Mouse (Mus musculus): Measurements from ENCODE around the gene 1700025G04Rik. TPM values are rescaled to one million over a fixed set of nuclear protein-coding genes. Genes with fewer than 3 reads are reported as not detected.

1700025G04Rik gene
- polyA plus RNA-seq, 2 experiments: 1.2 to 2.1 TPM

- DNase-seq (ENCODE audit: low read depth in 3 of 3, low spot score in 3 of 3) (no peak), ATAC-seq (ENCODE audit: insufficient read depth) (no peak)
- Histone ChIP-seq H3K4me3 (ENCODE audit: insufficient read depth in 1 of 2, low read depth in 2 of 2, low read length in 2 of 2) (no peak overlapping the region), H3K9ac (replicated peaks) (no peak overlapping the region), H3K4me1 (replicated peaks; ENCODE audit: control insufficient read depth in 2 of 2, insufficient read depth in 2 of 2, low read length in 1 of 2) (no peaks in the 10 kb centered on the region), H3K36me3 (replicated peaks; ENCODE audit: control insufficient read depth, insufficient read depth, low read depth) (no peaks in the 10 kb centered on the region), H3K4me2 (ENCODE audit: low read depth) (no peak overlapping the region), H3K27me3 (ENCODE audit: control insufficient read depth, insufficient read depth, low read length) (no peaks in the 10 kb centered on the region), H3K27ac (no peak overlapping the region), H3K9me3 (ENCODE audit: control insufficient read depth, low read length) (no peaks in the 10 kb centered on the region)
- 69% methylated on average over 8 of the region's 8 CpGs for WGBS (ENCODE audit: insufficient replicate concordance)
- no peak for TF ChIP-seq CTCF (IDR thresholded peaks at IDR 0.05; ENCODE audit: low read depth)
- no peak for TF ChIP-seq EP300 (IDR thresholded peaks at IDR 0.05; ENCODE audit: low read depth)
Observed at GRCm38 (mm10) chr1:151988066-151988465, 101.9 kb downstream of the 1700025G04Rik start.

GRCm38 (mm10) chr1:151986024-151986778 lies 103.7 kb downstream of the 1700025G04Rik start:
- TF ChIP-seq CTCF (IDR thresholded peaks at IDR 0.05; ENCODE audit: low read depth) (no peak), EP300 (IDR thresholded peaks at IDR 0.05; ENCODE audit: low read depth) (no peak)
- Histone ChIP-seq H3K27ac (no peak overlapping the region), H3K4me2 (ENCODE audit: low read depth) (no peak overlapping the region), H3K4me1 (replicated peaks; ENCODE audit: control insufficient read depth in 2 of 2, insufficient read depth in 2 of 2, low read length in 1 of 2) (no peaks in the 10 kb centered on the region), H3K27me3 (ENCODE audit: control insufficient read depth, insufficient read depth, low read length) (no peaks in the 10 kb centered on the region), H3K4me3 (ENCODE audit: insufficient read depth in 1 of 2, low read depth in 2 of 2, low read length in 2 of 2) (no peak overlapping the region), H3K9me3 (ENCODE audit: control insufficient read depth, low read length) (no peaks in the 10 kb centered on the region), H3K36me3 (replicated peaks; ENCODE audit: control insufficient read depth, insufficient read depth, low read depth) (no peaks in the 10 kb centered on the region), H3K9ac (replicated peaks) (no peak overlapping the region)
- ATAC-seq (ENCODE audit: insufficient read depth) (no peak), DNase-seq (ENCODE audit: low read depth in 3 of 3, low spot score in 3 of 3) (no peak)
- WGBS (ENCODE audit: insufficient replicate concordance): 67% methylated on average over 11 of the region's 11 CpGs

- H3K4me1 ChIP-seq (replicated peaks; ENCODE audit: control insufficient read depth in 2 of 2, insufficient read depth in 2 of 2, low read length in 1 of 2): 0 out of 4 replicates have a peak, but pooled peaks cover 0 to 3% of the 10 kb centered on the region in 2 experiments
Observed at GRCm38 (mm10) chr1:151985056-151985455, 104.9 kb downstream of the 1700025G04Rik start.

DNA sequence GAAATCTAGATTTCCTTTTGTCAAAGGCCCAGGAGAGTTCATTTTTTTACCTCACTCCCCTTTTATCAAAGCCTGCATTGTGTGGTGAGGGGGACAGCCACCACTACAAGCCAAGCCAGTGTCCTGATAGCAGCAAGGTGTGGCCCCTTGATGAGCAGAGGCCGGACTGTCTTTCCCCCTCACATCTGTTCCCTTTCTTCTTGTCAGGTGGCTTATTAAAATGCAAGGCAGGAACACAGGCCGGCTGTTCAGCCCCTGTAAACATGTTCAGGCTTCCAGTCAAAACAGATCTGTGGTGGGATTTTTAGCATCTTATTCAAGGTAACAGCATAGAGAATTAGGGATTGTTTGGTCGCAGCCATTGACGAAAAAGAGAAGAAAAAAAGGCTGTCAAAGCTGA lies 105.9 kb downstream of the 1700025G04Rik start:
- WGBS (ENCODE audit: insufficient replicate concordance): 42% methylated on average over 4 of the region's 4 CpGs
- TF ChIP-seq EP300 (IDR thresholded peaks at IDR 0.05; ENCODE audit: low read depth): no peak
- no peak for TF ChIP-seq CTCF (IDR thresholded peaks at IDR 0.05; ENCODE audit: low read depth)
- Histone ChIP-seq H3K9me3 (ENCODE audit: control insufficient read depth, low read length) (no peaks in the 10 kb centered on the region), H3K27me3 (ENCODE audit: control insufficient read depth, insufficient read depth, low read length) (no peaks in the 10 kb centered on the region), H3K4me2 (ENCODE audit: low read depth) (no peak overlapping the region), H3K36me3 (replicated peaks; ENCODE audit: control insufficient read depth, insufficient read depth, low read depth) (no peaks in the 10 kb centered on the region), H3K9ac (replicated peaks) (no peak overlapping the region), H3K4me3 (ENCODE audit: insufficient read depth in 1 of 2, low read depth in 2 of 2, low read length in 2 of 2) (no peak overlapping the region), H3K4me1 (replicated peaks; ENCODE audit: control insufficient read depth in 2 of 2, insufficient read depth in 2 of 2, low read length in 1 of 2) (0 out of 4 replicates have a peak, but pooled peaks cover 0 to 3% of the 10 kb centered on the region in 2 experiments), H3K27ac (no peak overlapping the region)
- no peak for ATAC-seq (ENCODE audit: insufficient read depth)
- DNase-seq (ENCODE audit: low read depth in 3 of 3, low spot score in 3 of 3): no peak

More at GRCm38 (mm10) chr1:151985056-151985455, 104.9 kb downstream of the 1700025G04Rik start:
- no peaks in the 10 kb centered on the region for H3K9me3 ChIP-seq (ENCODE audit: control insufficient read depth, low read length)
- H3K9ac ChIP-seq (replicated peaks): no peak overlapping the region
- no peak for DNase-seq (ENCODE audit: low read depth in 3 of 3, low spot score in 3 of 3)
- no peak overlapping the region for H3K27ac ChIP-seq
- 31% methylated on average over 1 of the region's 1 CpGs for WGBS (ENCODE audit: insufficient replicate concordance)
- no peak overlapping the region for H3K4me2 ChIP-seq (ENCODE audit: low read depth)
- ATAC-seq (ENCODE audit: insufficient read depth): no peak
- H3K4me3 ChIP-seq (ENCODE audit: insufficient read depth in 1 of 2, low read depth in 2 of 2, low read length in 2 of 2): no peak overlapping the region
- H3K36me3 ChIP-seq (replicated peaks; ENCODE audit: control insufficient read depth, insufficient read depth, low read depth): no peaks in the 10 kb centered on the region
- TF ChIP-seq EP300 (IDR thresholded peaks at IDR 0.05; ENCODE audit: low read depth) (no peak), CTCF (IDR thresholded peaks at IDR 0.05; ENCODE audit: low read depth) (no peak)
- no peaks in the 10 kb centered on the region for H3K27me3 ChIP-seq (ENCODE audit: control insufficient read depth, insufficient read depth, low read length)

GRCm38 (mm10) chr1:151980498-151980897 lies 109.4 kb downstream of the 1700025G04Rik start:
- no peak for DNase-seq (ENCODE audit: low read depth in 3 of 3, low spot score in 3 of 3)
- H3K9ac ChIP-seq (replicated peaks): no peak overlapping the region
- H3K4me3 ChIP-seq (ENCODE audit: insufficient read depth in 1 of 2, low read depth in 2 of 2, low read length in 2 of 2): no peak overlapping the region
- no peaks in the 10 kb centered on the region for H3K36me3 ChIP-seq (replicated peaks; ENCODE audit: control insufficient read depth, insufficient read depth, low read depth)
- H3K9me3 ChIP-seq (ENCODE audit: control insufficient read depth, low read length): no peaks in the 10 kb centered on the region
- no peak overlapping the region for H3K27ac ChIP-seq
- 34% methylated on average over 7 of the region's 7 CpGs for WGBS (ENCODE audit: insufficient replicate concordance)
- no peaks in the 10 kb centered on the region for H3K27me3 ChIP-seq (ENCODE audit: control insufficient read depth, insufficient read depth, low read length)
- H3K4me1 ChIP-seq (replicated peaks; ENCODE audit: control insufficient read depth in 2 of 2, insufficient read depth in 2 of 2, low read length in 1 of 2): 0 out of 4 replicates have a peak, but pooled peaks cover 0 to 3% of the 10 kb centered on the region in 2 experiments
- no peak for ATAC-seq (ENCODE audit: insufficient read depth)
- no peak for TF ChIP-seq CTCF (IDR thresholded peaks at IDR 0.05; ENCODE audit: low read depth)
- no peak for TF ChIP-seq EP300 (IDR thresholded peaks at IDR 0.05; ENCODE audit: low read depth)
- no peak overlapping the region for H3K4me2 ChIP-seq (ENCODE audit: low read depth)
